Mouse (Mus musculus): ENCODE results near the gene Saysd1.

DNA sequence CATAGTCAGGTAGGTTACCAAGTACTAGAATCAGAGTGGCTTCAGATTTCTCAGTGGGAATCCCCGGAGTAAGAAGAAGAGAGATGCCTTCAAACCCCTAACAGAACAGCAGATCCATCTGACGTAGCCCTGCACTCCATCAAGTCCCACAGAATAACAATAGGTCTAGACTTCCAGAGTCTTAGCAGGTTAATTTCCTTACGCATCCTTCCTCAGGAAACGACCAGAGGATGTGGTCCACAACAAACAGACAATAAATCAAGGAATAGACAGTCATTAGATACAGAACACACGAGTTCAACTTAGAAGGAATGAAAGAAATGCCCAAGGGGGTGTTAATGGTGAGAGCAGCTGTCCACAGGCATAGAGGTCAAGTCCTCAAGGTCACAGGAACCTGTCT lies 43.4 kb downstream of the Saysd1 start:
- TF ChIP-seq CTCF (IDR thresholded peaks at IDR 0.05; ENCODE audit: control insufficient read depth, insufficient read depth, low read length) = no peak
- TF ChIP-seq POLR2A (IDR thresholded peaks at IDR 0.05; ENCODE audit: borderline replicate concordance, control insufficient read depth, low read depth, low read length) = no peak
